Mouse (Mus musculus) thymus, adult 2 months (tissue): ENCODE results near the gene Snd1. TPM values are rescaled to one million over a fixed set of nuclear protein-coding genes. Genes with fewer than 3 reads are reported as not detected.

Experiments used
- DNase-seq: peaks from one replicate; pipeline ENCODE4 v3.0.0; 2021
- H3K27ac ChIP-seq: fragments of 200-500 bp; 2 replicates; pipeline ENCODE4 v1.5.1; 2012; ENCODE audit warnings: low read length, control low read depth; ENCODE audit not compliant: control insufficient read depth, insufficient read depth
- H3K27me3 ChIP-seq: fragments of 200-500 bp; 2 replicates; pipeline ENCODE4 v1.6.1; 2012; ENCODE audit warnings: mild to moderate bottlenecking, low read length, moderate library complexity, mixed read lengths; ENCODE audit not compliant: control insufficient read depth, insufficient read depth
- H3K36me3 ChIP-seq: fragments of 200-500 bp; 2 replicates; pipeline ENCODE4 v1.6.1; 2012; ENCODE audit warnings: mild to moderate bottlenecking, low read length, moderate library complexity; ENCODE audit not compliant: control insufficient read depth, insufficient read depth
- H3K4me1 ChIP-seq: fragments of 200-500 bp; replicated peaks from 2 replicates; pipeline ENCODE4 v1.6.1; 2012; ENCODE audit warnings: low read length; ENCODE audit not compliant: control insufficient read depth, insufficient read depth
- H3K4me3 ChIP-seq: fragments of 200-500 bp; 2 replicates; pipeline ENCODE4 v1.5.1; 2012; ENCODE audit warnings: mild to moderate bottlenecking, low read length, control low read depth, moderate library complexity; ENCODE audit not compliant: control insufficient read depth, insufficient read depth
- CTCF ChIP-seq: fragments of 200-500 bp; IDR thresholded peaks from 2 replicates; pipeline ENCODE4 v1.5.1; 2012; ENCODE audit warnings: mild to moderate bottlenecking, control low read depth, low read length, moderate library complexity, borderline replicate concordance; ENCODE audit not compliant: control insufficient read depth, poor library complexity, insufficient read depth; ENCODE audit errors: extremely low read depth
- POLR2A ChIP-seq: fragments of 200-500 bp; IDR thresholded peaks from 2 replicates; pipeline ENCODE4 v1.6.1; 2012; ENCODE audit warnings: mild to moderate bottlenecking, low read length, control low read depth, moderate library complexity; ENCODE audit not compliant: control insufficient read depth, poor library complexity, insufficient read depth; ENCODE audit errors: extremely low read depth
- WGBS: fragments of 180-500 bp; shearing (Covaris S2); methylation state at CpG from one replicate; pipeline ENCODE4 v1.1.7; 2018; 5-methylcytosine and 5-hydroxymethylcytosine counted together
- polyA plus RNA-seq: library from polyadenylated mRNA; depleted of rRNA; stranded (reverse); fragments of >200 nt; gene quantifications from 2 replicates; pipeline ENCODE4 v1.2.3, GENCODE M21; 2012

The Snd1 gene
- polyA plus RNA-seq, 1 experiment: 79.3 TPM

GRCm38 (mm10) chr6:28969615-28970014 lies 494.7 kb downstream of the Snd1 start:
- no peaks in the 10 kb centered on the region for H3K27me3 ChIP-seq
- H3K4me1 ChIP-seq: no peaks in the 10 kb centered on the region
- TF ChIP-seq CTCF: no peak
- no peak for TF ChIP-seq POLR2A
- H3K27ac ChIP-seq: no peak overlapping the region
- no peak overlapping the region for H3K4me3 ChIP-seq
- no peak for DNase-seq
- WGBS: 62% methylated on average over 5 of the region's 5 CpGs
- no peaks in the 10 kb centered on the region for H3K36me3 ChIP-seq

- Histone ChIP-seq H3K27me3 (no peaks in the 10 kb centered on the region), H3K27ac (no peak overlapping the region), H3K4me3 (no peak overlapping the region), H3K36me3 (no peaks in the 10 kb centered on the region), H3K4me1 (no peaks in the 10 kb centered on the region)
- WGBS: 73% methylated on average over 4 of the region's 4 CpGs
- DNase-seq: no peak
- TF ChIP-seq POLR2A (no peak), CTCF (no peak)
These were observed 495.8 kb downstream of the Snd1 start for GRCm38 (mm10) chr6:28970711-28971110.

GRCm38 (mm10) chr6:28974498-28974897 lies 499.6 kb downstream of the Snd1 start:
- WGBS: 90% methylated on average over 3 of the region's 3 CpGs
- TF ChIP-seq CTCF (no peak), POLR2A (no peak)
- Histone ChIP-seq H3K4me1 (no peaks in the 10 kb centered on the region), H3K4me3 (no peak overlapping the region), H3K27ac (no peak overlapping the region), H3K36me3 (no peaks in the 10 kb centered on the region), H3K27me3 (no peaks in the 10 kb centered on the region)
- no peak for DNase-seq

GRCm38 (mm10) chr6:28975106-28975505 lies 500.2 kb downstream of the Snd1 start:
- WGBS: 97% methylated on average over 1 of the region's 1 CpGs
- Histone ChIP-seq H3K27me3 (no peaks in the 10 kb centered on the region), H3K36me3 (no peaks in the 10 kb centered on the region), H3K4me1 (no peaks in the 10 kb centered on the region), H3K27ac (no peak overlapping the region), H3K4me3 (no peak overlapping the region)
- no peak for TF ChIP-seq CTCF
- TF ChIP-seq POLR2A: no peak
- DNase-seq: no peak

GRCm38 (mm10) chr6:28978031-28978430 lies 503.1 kb downstream of the Snd1 start:
- TF ChIP-seq CTCF (no peak), POLR2A (no peak)
- peaks cover 10% of the 10 kb centered on the region; the same call in 1 of the 2 replicates for H3K27me3 ChIP-seq

GRCm38 (mm10) chr6:28978881-28979280 lies 503.9 kb downstream of the Snd1 start:
- TF ChIP-seq POLR2A (no peak), CTCF (no peak)
- no peak overlapping the region for H3K27ac ChIP-seq
- no peak for DNase-seq
- no peaks in the 10 kb centered on the region for H3K36me3 ChIP-seq
- no peaks in the 10 kb centered on the region for H3K4me1 ChIP-seq
- WGBS: 90% methylated on average over 3 of the region's 3 CpGs
- peaks cover 10% of the 10 kb centered on the region; the same call in 1 of the 2 replicates for H3K27me3 ChIP-seq
- no peak overlapping the region for H3K4me3 ChIP-seq

More at GRCm38 (mm10) chr6:28978031-28978430, 503.1 kb downstream of the Snd1 start:
- DNase-seq: no peak
- no peak overlapping the region for H3K4me3 ChIP-seq
- no peaks in the 10 kb centered on the region for H3K4me1 ChIP-seq
- WGBS: 51% methylated on average over 5 of the region's 5 CpGs
- H3K36me3 ChIP-seq: no peaks in the 10 kb centered on the region
- no peak overlapping the region for H3K27ac ChIP-seq

GRCm38 (mm10) chr6:28979586-28979985 lies 504.6 kb downstream of the Snd1 start:
- WGBS: 67% methylated on average over 8 of the region's 8 CpGs
- no peak for TF ChIP-seq POLR2A
- no peak for TF ChIP-seq CTCF
- no peaks in the 10 kb centered on the region for H3K4me1 ChIP-seq

More at GRCm38 (mm10) chr6:28979586-28979985, 504.6 kb downstream of the Snd1 start:
- no peak for DNase-seq
- Histone ChIP-seq H3K27me3 (peaks cover 10% of the 10 kb centered on the region; the same call in 1 of the 2 replicates), H3K36me3 (no peaks in the 10 kb centered on the region), H3K4me3 (no peak overlapping the region), H3K27ac (no peak overlapping the region)
